Mouse (Mus musculus): ENCODE data around the gene Msmo1. TPM values are rescaled to one million over a fixed set of nuclear protein-coding genes. Genes with fewer than 3 reads are reported as not detected.

Msmo1 gene
- total and polyA plus RNA-seq, 2 experiments from 2014 or later, result 85.9 to 113 TPM

DNA sequence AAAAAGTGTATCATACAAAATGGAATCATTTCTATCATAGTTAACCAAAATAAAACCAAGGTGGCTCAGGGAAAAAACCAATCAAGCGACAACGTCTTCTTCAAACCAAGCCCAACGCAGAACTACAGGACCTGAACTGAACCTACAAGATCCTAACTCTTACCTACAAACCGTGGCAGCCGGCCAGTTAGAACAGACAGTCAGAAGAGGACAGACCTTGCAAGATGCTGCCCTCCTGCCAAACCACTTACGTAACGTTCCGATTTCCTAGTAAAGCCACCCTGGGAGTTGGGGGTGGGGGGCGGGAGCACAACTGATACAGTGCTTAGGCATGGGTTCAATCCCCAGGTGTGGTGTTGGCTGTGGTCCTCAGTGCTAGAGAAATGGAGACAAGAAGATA lies 33.5 kb upstream of the Msmo1 start:
- Histone ChIP-seq H3K9me3 (ENCODE audit: low read length) (no peaks in the 10 kb centered on the region), H3K36me3 (ENCODE audit: insufficient read depth, low read length) (no peaks in the 10 kb centered on the region), H3K4me3 (ENCODE audit: low read length) (no peak overlapping the region), H3K4me2 (ENCODE audit: low read depth, low read length) (no peak overlapping the region), H3K9ac (replicated peaks; ENCODE audit: low read length) (no peak overlapping the region), H3K27me3 (ENCODE audit: insufficient read depth, low read length) (no peaks in the 10 kb centered on the region), H3K27ac (no peak overlapping the region), H3K4me1 (ENCODE audit: insufficient read depth, low read length) (no peaks in the 10 kb centered on the region)
- TF ChIP-seq CTCF (IDR thresholded peaks at IDR 0.05; ENCODE audit: low read depth), result no peak
- ATAC-seq, result no peak
- 88% methylated on average over 9 of the region's 9 CpGs for WGBS
- no peak for DNase-seq (ENCODE audit: low spot score)

DNA sequence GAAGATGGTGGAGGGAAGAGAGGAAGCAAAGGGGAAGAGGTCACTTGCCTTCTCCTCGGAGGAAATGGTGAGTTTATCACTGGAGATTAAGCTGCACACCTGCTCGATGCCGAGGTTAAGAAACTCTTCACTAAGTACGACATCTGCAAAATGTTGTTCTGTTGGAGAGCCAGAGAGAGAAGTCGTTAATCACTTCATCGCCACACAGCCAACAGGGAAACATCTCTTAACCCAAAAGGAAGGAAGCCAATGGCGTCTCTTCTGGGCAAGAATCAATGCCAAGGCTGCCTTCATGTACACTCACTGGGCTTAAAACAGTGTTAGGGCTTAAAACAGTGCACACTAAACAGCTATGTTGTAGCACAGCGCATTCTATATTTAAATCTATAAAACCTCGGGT lies 30.5 kb upstream of the Msmo1 start:
- no peaks in the 10 kb centered on the region for H3K9me3 ChIP-seq (ENCODE audit: low read length)
- no peak for ATAC-seq
- no peak overlapping the region for H3K4me3 ChIP-seq (ENCODE audit: low read length)
- DNase-seq (ENCODE audit: low spot score), result no peak
- no peak for TF ChIP-seq CTCF (IDR thresholded peaks at IDR 0.05; ENCODE audit: low read depth)
- H3K36me3 ChIP-seq (ENCODE audit: insufficient read depth, low read length), result no peaks in the 10 kb centered on the region
- no peaks in the 10 kb centered on the region for H3K4me1 ChIP-seq (ENCODE audit: insufficient read depth, low read length)
- whole genome bisulfite sequencing, result 73% methylated on average over 9 of the region's 9 CpGs
- no peaks in the 10 kb centered on the region for H3K27me3 ChIP-seq (ENCODE audit: insufficient read depth, low read length)
- no peak overlapping the region for H3K27ac ChIP-seq
- no peak overlapping the region for H3K4me2 ChIP-seq (ENCODE audit: low read depth, low read length)
- no peak overlapping the region for H3K9ac ChIP-seq (replicated peaks; ENCODE audit: low read length)

DNA sequence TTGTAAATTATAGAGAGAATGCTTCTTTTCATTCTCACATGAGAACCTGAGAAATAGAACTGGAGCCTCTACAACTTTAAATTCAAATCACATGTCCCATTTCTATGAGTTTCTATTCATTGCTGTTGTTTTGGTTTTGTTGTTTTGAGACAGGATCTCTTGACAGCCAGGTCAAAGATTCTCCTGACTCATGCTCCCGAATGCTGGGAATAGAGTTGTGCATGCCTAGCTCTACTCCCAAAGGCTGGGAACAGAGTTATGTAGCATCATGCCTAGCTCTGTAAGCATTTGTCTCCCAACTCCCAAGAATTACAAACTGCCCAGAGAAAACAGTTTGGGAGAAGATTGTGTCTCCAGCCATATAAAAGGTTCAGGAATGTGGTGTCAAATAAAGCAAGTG lies 29.2 kb upstream of the Msmo1 start:
- H3K27ac ChIP-seq, result no peak overlapping the region
- DNase-seq (ENCODE audit: low spot score) (no peak), ATAC-seq (no peak)
- H3K4me2 ChIP-seq (ENCODE audit: low read depth, low read length), result no peak overlapping the region
- no peak overlapping the region for H3K9ac ChIP-seq (replicated peaks; ENCODE audit: low read length)
- TF ChIP-seq CTCF (IDR thresholded peaks at IDR 0.05; ENCODE audit: low read depth), result no peak
- H3K36me3 ChIP-seq (ENCODE audit: insufficient read depth, low read length), result no peaks in the 10 kb centered on the region
- no peak overlapping the region for H3K4me3 ChIP-seq (ENCODE audit: low read length)
- H3K9me3 ChIP-seq (ENCODE audit: low read length), result no peaks in the 10 kb centered on the region
- 68% methylated on average over 1 of the region's 1 CpGs for WGBS
- no peaks in the 10 kb centered on the region for H3K4me1 ChIP-seq (ENCODE audit: insufficient read depth, low read length)
- no peaks in the 10 kb centered on the region for H3K27me3 ChIP-seq (ENCODE audit: insufficient read depth, low read length)

DNA sequence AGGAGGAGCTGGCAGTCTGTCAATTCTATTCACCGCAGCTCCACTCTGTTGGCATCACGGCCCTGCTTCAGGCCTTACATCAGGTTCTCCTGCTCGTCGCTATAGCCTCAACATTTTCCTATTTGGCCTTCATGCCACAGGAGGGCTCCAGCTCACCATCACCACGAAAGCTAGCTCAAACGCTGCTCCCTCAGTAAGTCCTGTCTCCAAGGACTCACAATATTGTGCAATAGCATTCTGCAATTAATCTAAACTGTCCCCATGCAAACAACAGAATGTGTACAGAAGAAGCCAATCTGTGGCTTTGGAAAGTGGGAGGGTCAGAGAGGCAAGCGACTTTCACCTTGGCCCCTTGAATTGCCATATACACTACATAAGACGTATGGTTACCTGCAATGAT lies 27.8 kb upstream of the Msmo1 start:
- no peaks in the 10 kb centered on the region for H3K4me1 ChIP-seq (ENCODE audit: insufficient read depth, low read length)

DNA sequence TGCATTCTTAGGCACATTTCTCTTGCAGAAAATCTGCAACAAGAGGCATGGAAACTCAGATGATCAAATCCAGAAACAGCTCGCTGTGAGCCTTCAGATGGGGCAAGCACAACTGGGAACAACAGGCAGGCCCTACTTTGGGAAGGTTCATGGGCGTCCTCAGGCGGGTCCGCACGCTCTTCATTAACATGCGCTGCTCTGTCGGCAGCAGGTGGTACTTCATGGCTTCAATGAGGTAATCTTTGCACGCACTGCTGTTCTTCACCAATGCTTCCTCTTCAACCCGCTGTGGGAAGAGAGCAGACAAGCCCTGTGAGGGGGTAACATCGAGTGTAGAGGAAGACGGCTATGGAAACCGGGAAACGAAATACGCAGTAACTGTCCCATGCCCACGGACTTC lies 24.4 kb upstream of the Msmo1 start:
- ATAC-seq (no peak), DNase-seq (ENCODE audit: low spot score) (no peak)
- no peak overlapping the region for H3K4me3 ChIP-seq (ENCODE audit: low read length)
- 0 out of 2 replicates have a peak, but pooled peaks cover 6% of the 10 kb centered on the region for H3K36me3 ChIP-seq (ENCODE audit: insufficient read depth, low read length)
- no peaks in the 10 kb centered on the region for H3K4me1 ChIP-seq (ENCODE audit: insufficient read depth, low read length)
- H3K9me3 ChIP-seq (ENCODE audit: low read length), result no peaks in the 10 kb centered on the region
- H3K27me3 ChIP-seq (ENCODE audit: insufficient read depth, low read length), result no peaks in the 10 kb centered on the region
- 94% methylated on average over 15 of the region's 15 CpGs for WGBS
- no peak for TF ChIP-seq CTCF (IDR thresholded peaks at IDR 0.05; ENCODE audit: low read depth)
- no peak overlapping the region for H3K27ac ChIP-seq
- no peak overlapping the region for H3K9ac ChIP-seq (replicated peaks; ENCODE audit: low read length)
- no peak overlapping the region for H3K4me2 ChIP-seq (ENCODE audit: low read depth, low read length)

More for the DNA sequence above, 27.8 kb upstream of the Msmo1 start:
- Histone ChIP-seq H3K27me3 (ENCODE audit: insufficient read depth, low read length) (no peaks in the 10 kb centered on the region), H3K9me3 (ENCODE audit: low read length) (no peaks in the 10 kb centered on the region), H3K4me2 (ENCODE audit: low read depth, low read length) (no peak overlapping the region), H3K36me3 (ENCODE audit: insufficient read depth, low read length) (no peaks in the 10 kb centered on the region), H3K27ac (no peak overlapping the region), H3K9ac (replicated peaks; ENCODE audit: low read length) (no peak overlapping the region), H3K4me3 (ENCODE audit: low read length) (no peak overlapping the region)
- DNase-seq (ENCODE audit: low spot score) (peak; percentile 77), ATAC-seq (peak; percentile 85)
- WGBS, result 46% methylated on average over 8 of the region's 8 CpGs
- peak; percentile 75 for TF ChIP-seq CTCF (IDR thresholded peaks at IDR 0.05; ENCODE audit: low read depth)

DNA sequence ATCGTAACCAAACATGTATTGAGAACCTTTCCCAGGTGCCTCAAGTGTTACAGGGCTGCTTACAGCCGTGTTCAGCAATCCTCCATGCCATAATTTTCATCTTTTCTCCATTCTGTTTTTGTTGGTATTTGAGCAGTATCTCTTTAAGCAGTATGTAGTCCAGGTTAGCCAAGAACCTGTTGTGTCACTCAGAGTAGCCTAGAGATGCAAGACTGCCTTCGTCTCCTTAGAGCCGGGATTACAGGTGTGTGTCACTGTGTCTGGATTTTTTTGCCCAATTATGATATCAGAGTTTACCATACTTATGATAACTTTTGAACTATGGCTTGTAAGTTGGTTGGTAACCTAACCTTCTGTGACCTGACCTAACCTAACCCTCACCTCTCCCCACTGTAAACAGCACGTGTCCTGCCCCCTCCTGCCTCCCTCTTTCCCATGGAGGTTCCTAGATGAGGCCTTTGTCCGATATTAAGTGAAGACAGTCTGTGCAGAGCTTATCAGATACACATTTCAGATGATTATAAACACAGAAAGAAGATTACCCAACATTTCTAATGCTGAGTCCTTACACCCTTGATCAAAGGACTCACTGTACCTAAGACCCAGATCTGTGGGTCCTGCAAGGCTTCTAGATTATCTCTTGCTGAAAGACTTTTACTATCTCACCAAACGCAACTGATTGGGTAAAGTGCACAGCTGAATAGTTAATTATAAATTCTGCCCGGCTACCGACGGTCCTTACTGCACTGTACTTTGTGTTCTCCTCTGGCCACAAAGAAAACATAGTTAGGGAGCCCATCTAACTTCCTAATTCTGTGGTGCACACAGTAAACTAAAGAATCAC lies 12.8 kb upstream of the Msmo1 start:
- DNase-seq (ENCODE audit: low spot score), result no peak
- no peaks in the 10 kb centered on the region for H3K4me1 ChIP-seq (ENCODE audit: insufficient read depth, low read length)
- no peak overlapping the region for H3K9ac ChIP-seq (replicated peaks; ENCODE audit: low read length)
- H3K36me3 ChIP-seq (ENCODE audit: insufficient read depth, low read length), result peaks cover 14% of the 10 kb centered on the region; the same call in 1 of the 2 replicates
- 91% methylated on average over 10 of the region's 10 CpGs for WGBS
- H3K27me3 ChIP-seq (ENCODE audit: insufficient read depth, low read length), result no peaks in the 10 kb centered on the region
- H3K4me3 ChIP-seq (ENCODE audit: low read length), result no peak overlapping the region
- H3K4me2 ChIP-seq (ENCODE audit: low read depth, low read length), result no peak overlapping the region
- TF ChIP-seq CTCF (IDR thresholded peaks at IDR 0.05; ENCODE audit: low read depth), result no peak
- ATAC-seq, result no peak
- H3K9me3 ChIP-seq (ENCODE audit: low read length), result no peaks in the 10 kb centered on the region
- H3K27ac ChIP-seq, result no peak overlapping the region

DNA sequence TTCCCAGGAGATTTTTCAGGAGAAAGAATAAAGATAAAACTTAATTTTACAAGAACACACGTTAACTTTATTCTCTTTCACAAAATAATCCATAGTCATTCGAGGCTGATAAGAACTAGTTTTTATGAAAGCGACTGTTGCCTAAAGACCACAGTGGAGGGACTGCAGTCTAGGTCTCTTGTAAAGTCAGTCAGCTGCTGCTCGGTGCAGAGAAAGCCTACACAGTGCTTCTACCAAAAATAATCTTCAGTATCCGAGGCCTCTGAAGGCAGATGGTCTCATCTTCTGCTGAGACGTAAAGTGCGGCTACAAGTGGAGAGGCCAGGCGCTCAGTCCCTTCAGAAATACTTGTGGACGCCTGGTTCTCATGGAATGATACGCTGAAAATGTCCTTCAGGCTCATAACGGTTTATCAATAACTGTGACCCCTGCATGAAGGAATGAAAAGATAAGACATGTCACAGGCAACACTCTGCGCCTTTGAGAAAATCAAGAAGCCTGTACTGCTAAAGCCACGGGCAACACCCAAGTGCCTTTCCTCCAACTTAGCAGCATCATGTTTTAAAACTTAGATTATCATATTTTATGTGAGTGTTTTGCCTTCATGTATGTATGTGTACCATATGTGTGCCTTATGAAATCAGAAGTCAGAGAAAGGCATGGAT lies 7.1 kb upstream of the Msmo1 start:
- Histone ChIP-seq H3K9ac (replicated peaks; ENCODE audit: low read length) (no peak overlapping the region), H3K4me1 (ENCODE audit: insufficient read depth, low read length) (no peaks in the 10 kb centered on the region), H3K4me2 (ENCODE audit: low read depth, low read length) (no peak overlapping the region), H3K27ac (no peak overlapping the region), H3K4me3 (ENCODE audit: low read length) (no peak overlapping the region), H3K27me3 (ENCODE audit: insufficient read depth, low read length) (no peaks in the 10 kb centered on the region), H3K36me3 (ENCODE audit: insufficient read depth, low read length) (no peaks in the 10 kb centered on the region), H3K9me3 (ENCODE audit: low read length) (no peaks in the 10 kb centered on the region)
- no peak for TF ChIP-seq CTCF (IDR thresholded peaks at IDR 0.05; ENCODE audit: low read depth)
- WGBS, result 94% methylated on average over 13 of the region's 13 CpGs
- ATAC-seq (no peak), DNase-seq (ENCODE audit: low spot score) (no peak)
